Mouse (Mus musculus) cerebellum, adult 9-11 months (tissue): ENCODE data around the gene Accs.

ENCODE experiments used
- DNase-seq: peaks from one replicate; pipeline ENCODE4 v3.0.0; 2022

Gene Accs

GRCm38 (mm10) chr2:93849505-93850089, at the start of gene Accs:
Gene Accs, minus strand, starts transcription at chr2:93849943.
- peak; percentile 71 for DNase-seq

- peak; percentile 16 for DNase-seq
Observed at GRCm38 (mm10) chr2:93891611-93892280, 42.0 kb upstream of the Accs start.

GRCm38 (mm10) chr2:93890143-93890542, 40.4 kb upstream of the Accs start:
- no peak for DNase-seq

- no peak for DNase-seq
Observed at GRCm38 (mm10) chr2:93889071-93889470, 39.3 kb upstream of the Accs start.

- DNase-seq = no peak
Observed at GRCm38 (mm10) chr2:93888366-93888765, 38.6 kb upstream of the Accs start.

GRCm38 (mm10) chr2:93887273-93887672, 37.5 kb upstream of the Accs start:
- no peak for DNase-seq

GRCm38 (mm10) chr2:93886013-93886794, 36.5 kb upstream of the Accs start:
- no peak for DNase-seq

GRCm38 (mm10) chr2:93883066-93883465, 33.3 kb upstream of the Accs start:
- DNase-seq = no peak

GRCm38 (mm10) chr2:93881640-93882367, 32.1 kb upstream of the Accs start:
- no peak for DNase-seq

GRCm38 (mm10) chr2:93880981-93881380, 31.2 kb upstream of the Accs start:
- DNase-seq = no peak

GRCm38 (mm10) chr2:93880450-93880849, 30.7 kb upstream of the Accs start:
- no peak for DNase-seq

GRCm38 (mm10) chr2:93877005-93877404, 27.3 kb upstream of the Accs start:
- DNase-seq = no peak

GRCm38 (mm10) chr2:93874606-93875005, 24.9 kb upstream of the Accs start:
- DNase-seq = no peak

GRCm38 (mm10) chr2:93874227-93874514, 24.4 kb upstream of the Accs start:
- DNase-seq = no peak

GRCm38 (mm10) chr2:93873449-93874226, 23.9 kb upstream of the Accs start:
- DNase-seq = no peak

GRCm38 (mm10) chr2:93872257-93872656, 22.5 kb upstream of the Accs start:
- no peak for DNase-seq

GRCm38 (mm10) chr2:93871411-93871925, 21.7 kb upstream of the Accs start:
- DNase-seq = no peak

GRCm38 (mm10) chr2:93870842-93871241, 21.1 kb upstream of the Accs start:
- peak; percentile 60 for DNase-seq

GRCm38 (mm10) chr2:93869107-93869600, 19.4 kb upstream of the Accs start, which contains the start of gene Accsl:
Gene Accsl, minus strand, starts transcription at chr2:93869157.
- no peak for DNase-seq

- DNase-seq = no peak
Observed at GRCm38 (mm10) chr2:93868566-93868965, 18.8 kb upstream of the Accs start.

GRCm38 (mm10) chr2:93863229-93863628, 13.5 kb upstream of the Accs start:
- DNase-seq = no peak

GRCm38 (mm10) chr2:93858845-93859244, 9.1 kb upstream of the Accs start:
- DNase-seq = no peak
